ENCODE assay signal across 17 mouse cellular contexts in the genomic region with DNA sequence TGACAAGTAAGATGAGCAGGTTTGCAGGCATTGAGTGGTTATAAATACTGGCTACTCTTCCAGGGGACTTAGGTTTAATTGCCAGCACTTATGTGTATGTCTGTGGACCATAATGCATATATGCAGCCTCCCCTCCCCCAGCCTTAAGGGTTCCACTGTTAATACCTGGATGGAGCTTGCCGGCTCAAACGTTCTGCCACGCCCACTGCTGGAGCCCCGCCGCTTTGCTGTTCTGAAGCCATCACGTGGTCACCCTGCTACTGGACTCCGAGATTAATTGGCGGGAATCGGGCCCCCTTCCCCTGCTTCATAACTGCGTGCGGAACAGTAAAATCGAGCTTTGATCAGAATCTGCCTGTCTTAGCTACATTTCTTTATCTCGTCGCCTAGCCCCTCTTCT.
DNase-seq lines count a peak whose midpoint lies in the region; ATAC-seq and TF ChIP-seq lines count a peak whose summit lies in the region.
"Had no signal": no experiment of that assay in that cellular context is flagged by ENCODE, and none has a peak within 500 bp of the region (broad histone marks: within the 10 kb centered on the region; RNA-seq: fewer than 3 reads in every experiment).

No protein-coding gene starts in this region.

- no peak for TF ChIP-seq CTCF in kidney, adult 2 months (conservative IDR thresholded peaks at IDR 0.05; ENCODE audit: insufficient read depth, insufficient read length, low read depth, low read length)
- no peak for TF ChIP-seq CTCF in stomach, postnatal 0 days (IDR thresholded peaks at IDR 0.05; ENCODE audit: low read depth)

- H3K36me3 ChIP-seq in heart, embryonic 12.5 days: no peaks in the 10 kb centered on the region; the same call in 1 of the 2 replicates
- no peaks in the 10 kb centered on the region for H3K36me3 ChIP-seq in kidney, adult 2 months (ENCODE audit: control insufficient read depth, insufficient read depth, low read length)
- H3K36me3 ChIP-seq in midbrain, embryonic 12.5 days: 0 out of 2 replicates have a peak, but pooled peaks cover 12% of the 10 kb centered on the region
- no peaks in the 10 kb centered on the region for H3K36me3 ChIP-seq in midbrain, embryonic 11.5 days (ENCODE audit: control insufficient read depth, insufficient read depth, low read length)
- no peaks in the 10 kb centered on the region for H3K36me3 ChIP-seq in stomach, postnatal 0 days (ENCODE audit: control insufficient read depth, insufficient read depth, low read length)

- no peaks in the 10 kb centered on the region for H3K27me3 ChIP-seq in heart, embryonic 12.5 days (replicated peaks)
- H3K27me3 ChIP-seq in kidney, adult 2 months (replicated peaks; ENCODE audit: control insufficient read depth, insufficient read depth, low read length): no peaks in the 10 kb centered on the region
- no peaks in the 10 kb centered on the region for H3K27me3 ChIP-seq in midbrain, embryonic 12.5 days
- no peaks in the 10 kb centered on the region for H3K27me3 ChIP-seq in midbrain, embryonic 11.5 days (ENCODE audit: control insufficient read depth, insufficient read depth, low read length)
- no peaks in the 10 kb centered on the region for H3K27me3 ChIP-seq in stomach, postnatal 0 days (ENCODE audit: control insufficient read depth, insufficient read depth, low read length)
- H3K27me3 ChIP-seq: embryonic facial prominence, embryonic 15.5 days; limb, embryonic 13.5 days; neural tube, embryonic 12.5 days had no signal

- peak overlapping the region; percentile 8; the same call in 1 of the 2 replicates for H3K4me2 ChIP-seq in heart, embryonic 12.5 days
- no peak overlapping the region for H3K4me2 ChIP-seq in midbrain, embryonic 12.5 days (replicated peaks)
- no peak overlapping the region for H3K4me2 ChIP-seq in midbrain, embryonic 11.5 days
- H3K4me2 ChIP-seq in stomach, postnatal 0 days (replicated peaks; ENCODE audit: low read depth): no peak overlapping the region
- H3K4me2 ChIP-seq: embryonic facial prominence, embryonic 15.5 days; limb, embryonic 13.5 days; neural tube, embryonic 12.5 days had no signal

- no peak for TF ChIP-seq POLR2A in kidney, adult 2 months (IDR thresholded peaks at IDR 0.05; ENCODE audit: low read depth, low read length)

- intact Hi-C loops in heart, postnatal 25 days (cut with DNase I): no loop called here

- H3K9me3 ChIP-seq in heart, embryonic 12.5 days (replicated peaks): no peaks in the 10 kb centered on the region
- no peaks in the 10 kb centered on the region for H3K9me3 ChIP-seq in midbrain, embryonic 12.5 days
- no peaks in the 10 kb centered on the region for H3K9me3 ChIP-seq in midbrain, embryonic 11.5 days (ENCODE audit: control insufficient read depth, low read length)
- no peaks in the 10 kb centered on the region for H3K9me3 ChIP-seq in stomach, postnatal 0 days (ENCODE audit: control insufficient read depth, low read length)
- H3K9me3 ChIP-seq: embryonic facial prominence, embryonic 15.5 days; forebrain, embryonic 10.5 days; limb, embryonic 13.5 days; neural tube, embryonic 12.5 days had no signal

- peaks cover 39% of the 10 kb centered on the region for H3K4me1 ChIP-seq in heart, embryonic 12.5 days (replicated peaks)
- H3K4me1 ChIP-seq in kidney, adult 2 months (ENCODE audit: control insufficient read depth, insufficient read depth, low read length): peaks cover 9% of the 10 kb centered on the region
- H3K4me1 ChIP-seq in midbrain, embryonic 12.5 days: peaks cover 22% of the 10 kb centered on the region
- peaks cover 3% of the 10 kb centered on the region; the same call in 1 of the 2 replicates for H3K4me1 ChIP-seq in midbrain, embryonic 11.5 days (ENCODE audit: control insufficient read depth, insufficient read depth, low read length)
- no peaks in the 10 kb centered on the region; the same call in 1 of the 2 replicates for H3K4me1 ChIP-seq in stomach, postnatal 0 days (replicated peaks; ENCODE audit: control insufficient read depth, insufficient read depth)

- H3K27ac ChIP-seq in heart, embryonic 12.5 days (ENCODE audit: poor library complexity, severe bottlenecking): no peak overlapping the region
- H3K27ac ChIP-seq in kidney, adult 2 months (ENCODE audit: insufficient read depth, low read depth, low read length): no peak overlapping the region
- 0 out of 2 replicates have a peak overlapping the region, but pooled peaks have one; percentile 8 for H3K27ac ChIP-seq in midbrain, embryonic 12.5 days (replicated peaks)
- no peak overlapping the region for H3K27ac ChIP-seq in midbrain, embryonic 11.5 days (ENCODE audit: low read depth, low read length)
- no peak overlapping the region for H3K27ac ChIP-seq in stomach, postnatal 0 days (replicated peaks)
- H3K27ac ChIP-seq: embryonic facial prominence, embryonic 15.5 days; forebrain, embryonic 10.5 days; limb, embryonic 13.5 days; liver, embryonic 14.5 days; neural tube, embryonic 12.5 days had no signal

- TF ChIP-seq EP300 in stomach, postnatal 0 days (optimal IDR thresholded peaks at IDR 0.05): no peak

- 56% methylated on average over 14 of the region's 14 CpGs for WGBS in heart, embryonic 12.5 days
- 40% methylated on average over 14 of the region's 14 CpGs for WGBS in kidney, adult 2 months
- 54% methylated on average over 14 of the region's 14 CpGs for WGBS in midbrain, embryonic 12.5 days
- 62% methylated on average over 14 of the region's 14 CpGs for WGBS in midbrain, embryonic 11.5 days
- 42% methylated on average over 14 of the region's 14 CpGs for WGBS in stomach, postnatal 0 days

- H3K9ac ChIP-seq in heart, embryonic 12.5 days: no peak overlapping the region
- no peak overlapping the region for H3K9ac ChIP-seq in midbrain, embryonic 12.5 days (replicated peaks)
- no peak overlapping the region for H3K9ac ChIP-seq in midbrain, embryonic 11.5 days (ENCODE audit: low read length)
- H3K9ac ChIP-seq in stomach, postnatal 0 days (ENCODE audit: low read length): no peak overlapping the region
- H3K9ac ChIP-seq: embryonic facial prominence, embryonic 15.5 days; limb, embryonic 13.5 days; liver, embryonic 14.5 days; neural tube, embryonic 12.5 days had no signal

- no peak for DNase-seq in heart, postnatal 25 days (ENCODE audit: low spot score)
- peak; percentile 19 for DNase-seq in kidney, adult 2 months
- DNase-seq in kidney, adult 18-20 months: no peak
- no peak for DNase-seq in midbrain, embryonic 11.5 days (ENCODE audit: low spot score, missing footprints)
- DNase-seq in stomach, postnatal 0 days (ENCODE audit: low spot score): peak; percentile 30
- DNase-seq: adrenal gland, postnatal 14 days; cerebellum, adult 9-11 months; lung, postnatal 14 days; right cerebral cortex, postnatal 14 days had no signal

- no peak for ATAC-seq in heart, embryonic 12.5 days (ENCODE audit: insufficient number of reproducible peaks, low FRiP score)
- no peak for ATAC-seq in midbrain, embryonic 12.5 days (ENCODE audit: low FRiP score, low read depth)
- ATAC-seq in midbrain, embryonic 11.5 days (ENCODE audit: low FRiP score): no peak
- no peak for ATAC-seq in stomach, postnatal 0 days (ENCODE audit: low FRiP score, low TSS enrichment)
- ATAC-seq in cerebellum, adult (ENCODE audit: insufficient number of reproducible peaks, low FRiP score, low TSS enrichment): no peak

- no peak overlapping the region for H3K4me3 ChIP-seq in heart, embryonic 12.5 days
- H3K4me3 ChIP-seq in kidney, adult 2 months (ENCODE audit: insufficient read depth, low read depth, low read length): no peak overlapping the region
- no peak overlapping the region for H3K4me3 ChIP-seq in midbrain, embryonic 12.5 days
- no peak overlapping the region for H3K4me3 ChIP-seq in midbrain, embryonic 11.5 days (ENCODE audit: low read depth, low read length)
- no peak overlapping the region for H3K4me3 ChIP-seq in stomach, postnatal 0 days (ENCODE audit: low read depth, low read length)
- H3K4me3 ChIP-seq: embryonic facial prominence, embryonic 15.5 days; forebrain, embryonic 10.5 days; limb, embryonic 13.5 days; neural tube, embryonic 12.5 days had no signal

Comparison
In these comparisons a context has a peak if more than half of its experiments do, and no peak if none do; other contexts are left out.
1. DNase-seq: peak in kidney, adult 2 months (single experiment) and stomach, postnatal 0 days (single experiment); none in heart, postnatal 25 days (single experiment), kidney, adult 18-20 months (single experiment) and midbrain, embryonic 11.5 days (single experiment).